ENCODE assay signal across 14 mouse cellular contexts in genomic region chr16:33936885-33937284, GRCm38 (mm10). TPM values are rescaled to one million over a fixed set of nuclear protein-coding genes. Genes with fewer than 3 reads are reported as not detected.
DNase-seq lines count a peak whose midpoint lies in the region; ATAC-seq and TF ChIP-seq lines count a peak whose summit lies in the region.
"Had no signal": no experiment of that assay in that cellular context is flagged by ENCODE, and none has a peak within 500 bp of the region (broad histone marks: within the 10 kb centered on the region; RNA-seq: fewer than 3 reads in every experiment).

No protein-coding gene starts in this region.

- no peak for TF ChIP-seq POLR2A in MEL (IDR thresholded peaks at IDR 0.05; ENCODE audit: control insufficient read depth in 1 of 2, insufficient read depth in 1 of 2, low read depth in 1 of 2, low read length in 2 of 2, poor library complexity in 1 of 2)

- no peak for DNase-seq in heart, postnatal 25 days (ENCODE audit: low spot score)
- DNase-seq in MEL (ENCODE audit: low read depth, low spot score), result peak; percentile 68
- no peak for DNase-seq in frontal cortex, adult 2 months (ENCODE audit: extremely low spot score in 1 of 2, low spot score in 1 of 2)

- H3K36me3 ChIP-seq in heart, embryonic 11.5 days (ENCODE audit: control insufficient read depth, insufficient read depth, low read length), result no peaks in the 10 kb centered on the region
- peaks cover 0 to 4% of the 10 kb centered on the region in 2 experiments; a peak in 2 of 4 replicates for H3K36me3 ChIP-seq in MEL (ENCODE audit: control insufficient read depth in 1 of 2, insufficient read depth in 2 of 2, low read length in 2 of 2)
- H3K36me3 ChIP-seq: forebrain, embryonic 12.5 days; hindbrain, embryonic 10.5 days; lung, embryonic 15.5 days; neural tube, embryonic 15.5 days had no signal

- no peaks in the 10 kb centered on the region for H3K9me3 ChIP-seq in heart, embryonic 11.5 days (replicated peaks; ENCODE audit: control insufficient read depth, low read length)
- H3K9me3 ChIP-seq in MEL (replicated peaks; ENCODE audit: insufficient read depth, low read length), result no peaks in the 10 kb centered on the region
- H3K9me3 ChIP-seq: forebrain, embryonic 12.5 days; hindbrain, embryonic 10.5 days; lung, embryonic 15.5 days; neural tube, embryonic 15.5 days had no signal

- no peak for TF ChIP-seq EP300 in MEL (IDR thresholded peaks at IDR 0.05; ENCODE audit: low read depth in 1 of 2, low read length in 2 of 2)

- H3K79me2 ChIP-seq in MEL (ENCODE audit: control insufficient read depth, insufficient read depth, low read length, poor library complexity), result no peaks in the 10 kb centered on the region

- no peak overlapping the region for H3K9ac ChIP-seq in heart, embryonic 11.5 days (ENCODE audit: low read depth, low read length)
- H3K9ac ChIP-seq in MEL (ENCODE audit: control insufficient read depth, low read depth, low read length, poor library complexity, severe bottlenecking), result no peak overlapping the region
- H3K9ac ChIP-seq: forebrain, embryonic 12.5 days; lung, embryonic 15.5 days; neural tube, embryonic 15.5 days had no signal

- intact Hi-C loops in heart, postnatal 25 days (cut with DNase I), result loop anchor here (2.0 kb wide), 1 partner anchor 42 kb away; no protein-coding TSS in a partner anchor

- ATAC-seq in heart, embryonic 11.5 days (replicated peaks; ENCODE audit: insufficient number of reproducible peaks, low FRiP score, low TSS enrichment), result no peak
- ATAC-seq in common myeloid progenitor, adult 5-6 weeks (replicated peaks; ENCODE audit: low read depth, poor library complexity, severe bottlenecking), result peak; percentile 33; the same call in 1 of the 2 replicates
- ATAC-seq in hematopoietic stem cell, adult 5-6 weeks (replicated peaks in 1 of 2; ENCODE audit: insufficient read depth in 1 of 2, low FRiP score in 2 of 2, low TSS enrichment in 1 of 2, low read depth in 1 of 2, poor library complexity in 2 of 2, severe bottlenecking in 2 of 2), result peak; percentile 44 to 56; a peak in 3 of 4 replicates
- ATAC-seq in megakaryocyte-erythroid progenitor cell, adult 5-6 weeks (replicated peaks; ENCODE audit: low FRiP score, low TSS enrichment, poor library complexity, severe bottlenecking), result no peak
- ATAC-seq: CD4-positive, CD25-positive, alpha-beta regulatory T cell, adult 4 months had no signal

- no peak overlapping the region for H3K4me2 ChIP-seq in heart, embryonic 11.5 days
- H3K4me2 ChIP-seq: forebrain, embryonic 12.5 days; liver, embryonic 11.5 days; lung, embryonic 15.5 days; neural tube, embryonic 15.5 days had no signal

- no peak overlapping the region for H3K4me3 ChIP-seq in heart, embryonic 11.5 days (ENCODE audit: low read depth, low read length)
- H3K4me3 ChIP-seq in MEL (ENCODE audit: control insufficient read depth in 1 of 2, insufficient read depth in 1 of 2, low read depth in 2 of 2, low read length in 2 of 2), result no peak overlapping the region
- H3K4me3 ChIP-seq: forebrain, embryonic 12.5 days; hindbrain, embryonic 10.5 days; lung, embryonic 15.5 days; neural tube, embryonic 15.5 days had no signal

- TF ChIP-seq RAD21 in MEL (IDR thresholded peaks at IDR 0.05; ENCODE audit: low read depth, low read length), result no peak

- no peak for TF ChIP-seq CTCF in MEL (IDR thresholded peaks at IDR 0.05 in 2 of 3, conservative IDR thresholded peaks at IDR 0.05 in 1 of 3; ENCODE audit: control insufficient read depth in 1 of 3, insufficient read depth in 1 of 3, low read depth in 2 of 3, low read length in 3 of 3, poor library complexity in 1 of 3, severe bottlenecking in 1 of 3)

- peaks cover 60% of the 10 kb centered on the region for H3K4me1 ChIP-seq in heart, embryonic 11.5 days (ENCODE audit: control insufficient read depth, insufficient read depth, low read length)
- H3K4me1 ChIP-seq in MEL (ENCODE audit: control insufficient read depth in 1 of 2, insufficient read depth in 2 of 2, low read length in 2 of 2), result peaks cover 0 to 20% of the 10 kb centered on the region in 2 experiments; a peak in 2 of 4 replicates

- 83% methylated on average over 4 of the region's 4 CpGs for WGBS in heart, embryonic 11.5 days (ENCODE audit: insufficient replicate concordance)

- H3K27ac ChIP-seq in heart, embryonic 11.5 days (ENCODE audit: low read depth, low read length), result peak overlapping the region; percentile 78; the same call in 1 of the 2 replicates
- H3K27ac ChIP-seq in MEL (ENCODE audit: control insufficient read depth, low read depth, low read length), result no peak overlapping the region
- H3K27ac ChIP-seq: forebrain, embryonic 12.5 days; hindbrain, embryonic 10.5 days; kidney, postnatal 0 days; neural tube, embryonic 15.5 days had no signal

- H3K27me3 ChIP-seq in heart, embryonic 11.5 days (ENCODE audit: control insufficient read depth, insufficient read depth, low read length), result no peaks in the 10 kb centered on the region
- H3K27me3 ChIP-seq in MEL (ENCODE audit: control insufficient read depth in 1 of 2, insufficient read depth in 2 of 2, low read length in 2 of 2), result peaks cover 0 to 2% of the 10 kb centered on the region in 2 experiments; a peak in 1 of 4 replicates
- H3K27me3 ChIP-seq: neural tube, embryonic 15.5 days had no signal

TF ChIP-seq in MEL, 35 proteins besides CTCF, POLR2A, EP300 and RAD21:
- TF ChIP-seq KAT2A (conservative IDR thresholded peaks at IDR 0.05; ENCODE audit: low read depth, low read length) (no peak), UBTF (IDR thresholded peaks at IDR 0.05; ENCODE audit: borderline replicate concordance, insufficient read depth, low read depth, low read length) (no peak), ELF1 (IDR thresholded peaks at IDR 0.05; ENCODE audit: low read depth, low read length) (no peak), RCOR1 (IDR thresholded peaks at IDR 0.05; ENCODE audit: low read depth, low read length) (no peak), JUND (IDR thresholded peaks at IDR 0.05; ENCODE audit: low read depth, low read length) (no peak), MEF2A (IDR thresholded peaks at IDR 0.05; ENCODE audit: extremely low read depth, insufficient replicate concordance, low read depth, low read length, poor library complexity, severe bottlenecking) (no peak), TBP (IDR thresholded peaks at IDR 0.05; ENCODE audit: low read depth, low read length) (no peak), ZKSCAN1 (IDR thresholded peaks at IDR 0.05; ENCODE audit: low read depth, low read length) (no peak), CHD2 (IDR thresholded peaks at IDR 0.05; ENCODE audit: low read length) (no peak), GATA1 (IDR thresholded peaks at IDR 0.05; ENCODE audit: low read depth, low read length) (no peak), MYC (IDR thresholded peaks at IDR 0.05; ENCODE audit: low read depth, low read length) (no peak), MAX (IDR thresholded peaks at IDR 0.05; ENCODE audit: low read length) (no peak), NELFE (IDR thresholded peaks at IDR 0.05; ENCODE audit: low read depth, low read length) (no peak), ETS1 (IDR thresholded peaks at IDR 0.05; ENCODE audit: low read depth, low read length) (no peak), SIN3A (IDR thresholded peaks at IDR 0.05; ENCODE audit: low read length) (no peak), GABPA (IDR thresholded peaks at IDR 0.05; ENCODE audit: low read depth, low read length) (no peak), MXI1 (IDR thresholded peaks at IDR 0.05; ENCODE audit: low read depth, low read length) (no peak), MAZ (IDR thresholded peaks at IDR 0.05; ENCODE audit: low read depth, low read length) (no peak)

RNA-seq across cellular contexts. Expression of gene Umps, which starts 30.0 kb away (rescaled TPM):
- 43.0 and 43.9 TPM in 2 replicates for polyA plus RNA-seq in heart, embryonic 11.5 days (2014; fragmentation: Nextera tagmentation; extraction: Ambion mirVana)
- total RNA-seq in heart, postnatal 25 days (2021), result 1 to 10 TPM; 9.0 to 9.2 TPM
- total RNA-seq in MEL (2012; rRNA removed), result 125 and 132 TPM in 2 replicates
- polyA plus RNA-seq in MEL (2012; ENCODE audit: insufficient read depth in 1 of 2, insufficient read length in 2 of 2, low read depth in 1 of 2, low replicate concordance in 2 of 2, missing spikeins in 1 of 2), result 100 to 1,000 TPM in 1 of 2 experiments, not detected in 1; 109 TPM
- 102 TPM in 2 replicates for total RNA-seq in common myeloid progenitor, adult 5-6 weeks (2017)
- total RNA-seq in hematopoietic stem cell, adult 5-6 weeks (2017), result 85.0 and 92.9 TPM in 2 replicates
- 11.3 and 12.6 TPM in 2 replicates for polyA plus RNA-seq in frontal cortex, adult 2 months (2012; rRNA removed)
- total RNA-seq in megakaryocyte-erythroid progenitor cell, adult 5-6 weeks (2014; fragmentation: Nextera tagmentation), result 62.4 and 69.3 TPM in 2 replicates
- 99.2 and 104 TPM in 2 replicates for total RNA-seq in megakaryocyte-erythroid progenitor cell, adult 5-6 weeks (2017)

Comparison
In these comparisons a context has a peak if more than half of its experiments do, and no peak if none do; other contexts are left out.
1. ATAC-seq: peak in common myeloid progenitor, adult 5-6 weeks (single experiment) and hematopoietic stem cell, adult 5-6 weeks (2 of 2); none in heart, embryonic 11.5 days (single experiment) and megakaryocyte-erythroid progenitor cell, adult 5-6 weeks (single experiment).